8 mouse cellular contexts compared by ENCODE assay signal in the genomic region with DNA sequence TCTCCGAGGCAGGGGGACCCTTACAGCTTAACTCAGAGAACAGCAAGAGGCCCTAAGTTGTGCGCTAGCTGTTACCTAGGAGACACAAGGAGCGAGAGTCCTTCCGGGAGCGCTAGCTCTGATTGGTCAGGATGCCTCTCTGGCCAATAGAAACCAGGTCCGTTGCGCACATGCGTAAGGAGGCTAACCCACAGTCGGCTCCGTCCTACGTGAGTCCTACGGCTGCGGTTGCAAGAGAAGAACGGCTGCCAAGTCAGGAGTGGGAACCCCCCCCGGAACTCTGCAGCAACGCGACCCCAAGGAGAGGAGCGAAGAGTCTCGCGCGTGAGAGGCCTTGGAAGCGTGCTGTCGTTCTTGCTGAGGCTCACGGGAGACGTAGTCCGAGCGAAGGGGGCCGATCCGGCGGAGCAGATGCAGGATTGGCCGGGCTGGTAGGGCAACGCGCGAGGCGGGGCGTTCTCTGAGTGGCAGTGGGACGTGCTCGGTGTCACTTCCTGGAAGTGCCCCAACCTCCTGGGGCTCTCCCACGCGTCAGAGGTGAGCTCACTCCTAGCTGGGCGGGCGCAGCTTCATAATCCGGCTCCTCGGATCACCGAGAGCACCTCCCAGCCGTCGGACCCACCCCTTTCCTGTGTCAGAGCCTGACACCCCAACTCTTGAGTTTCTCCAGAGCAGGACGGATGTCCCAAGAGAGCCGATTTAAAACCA. TPM values are rescaled to one million over a fixed set of nuclear protein-coding genes. Genes with fewer than 3 reads are reported as not detected.
DNase-seq lines count a peak whose midpoint lies in the region; ATAC-seq and TF ChIP-seq lines count a peak whose summit lies in the region.

Zfp446 (plus strand) TSS at position 167 of the 708 bp plus-strand sequence.

- peak within 1 kb of the TSS; percentile 76 for H3K9ac ChIP-seq in embryonic facial prominence, embryonic 13.5 days
- H3K9ac ChIP-seq in limb, embryonic 12.5 days (replicated peaks): peak within 1 kb of the TSS; percentile 63
- H3K9ac ChIP-seq in midbrain, embryonic 15.5 days: peak within 1 kb of the TSS; percentile 59

- H3K27me3 ChIP-seq in embryonic facial prominence, embryonic 13.5 days: no peaks in the 10 kb centered on the region
- H3K27me3 ChIP-seq in kidney, adult 2 months (replicated peaks; ENCODE audit: control insufficient read depth, insufficient read depth, low read length): no peaks in the 10 kb centered on the region
- no peaks in the 10 kb centered on the region for H3K27me3 ChIP-seq in limb, embryonic 12.5 days
- no peaks in the 10 kb centered on the region for H3K27me3 ChIP-seq in midbrain, embryonic 15.5 days (replicated peaks)
- no peaks in the 10 kb centered on the region for H3K27me3 ChIP-seq in spleen, adult 2 months (ENCODE audit: control insufficient read depth, insufficient read depth, low read length)

- peak within 1 kb of the TSS; percentile 78 for H3K4me2 ChIP-seq in embryonic facial prominence, embryonic 13.5 days
- H3K4me2 ChIP-seq in limb, embryonic 12.5 days: peak within 1 kb of the TSS; percentile 72
- H3K4me2 ChIP-seq in midbrain, embryonic 15.5 days: peak within 1 kb of the TSS; percentile 64

- under 1% methylated on average over 49 of the region's 49 CpGs for WGBS in embryonic facial prominence, embryonic 13.5 days
- WGBS in kidney, adult 2 months: under 1% methylated on average over 49 of the region's 49 CpGs
- under 1% methylated on average over 49 of the region's 49 CpGs for WGBS in limb, embryonic 12.5 days
- under 1% methylated on average over 49 of the region's 49 CpGs for WGBS in midbrain, embryonic 15.5 days
- WGBS in spleen, adult 2 months: under 1% methylated on average over 49 of the region's 49 CpGs

- no peak for TF ChIP-seq CTCF in kidney, adult 2 months (conservative IDR thresholded peaks at IDR 0.05; ENCODE audit: insufficient read depth, insufficient read length, low read depth, low read length)
- TF ChIP-seq CTCF in spleen, adult 2 months (IDR thresholded peaks at IDR 0.05; ENCODE audit: extremely low read depth, insufficient read depth, insufficient read length, insufficient replicate concordance): no peak

- peak within 1 kb of the TSS; percentile 94 for H3K27ac ChIP-seq in embryonic facial prominence, embryonic 13.5 days
- H3K27ac ChIP-seq in kidney, adult 2 months (ENCODE audit: insufficient read depth, low read depth, low read length): peak within 1 kb of the TSS; percentile 99
- peak within 1 kb of the TSS; percentile 92 for H3K27ac ChIP-seq in limb, embryonic 12.5 days
- peak within 1 kb of the TSS; percentile 95 for H3K27ac ChIP-seq in midbrain, embryonic 15.5 days
- peak within 1 kb of the TSS; percentile 97 for H3K27ac ChIP-seq in spleen, adult 2 months (ENCODE audit: insufficient read depth, low read length)

- TF ChIP-seq POLR2A in kidney, adult 2 months (IDR thresholded peaks at IDR 0.05; ENCODE audit: low read depth, low read length): peak; percentile 82
- peak; percentile 79 for TF ChIP-seq POLR2A in spleen, adult 2 months (IDR thresholded peaks at IDR 0.05; ENCODE audit: low read depth, low read length)

- DNase-seq in 3134 (ENCODE audit: extremely low read depth, insufficient read length, low spot score): peak; percentile 99
- peak; percentile 99 for DNase-seq in adrenal gland, postnatal 36 days
- DNase-seq in heart, adult 18-20 months: peak; percentile 98 to 100
- peak; percentile 99 for DNase-seq in kidney, adult 2 months
- DNase-seq in spleen, adult 2 months (ENCODE audit: low read depth in 1 of 2, low spot score in 2 of 2): peak; percentile 97 to 98

- H3K36me3 ChIP-seq in embryonic facial prominence, embryonic 13.5 days: peaks cover 16% of the 10 kb centered on the region
- no peaks in the 10 kb centered on the region for H3K36me3 ChIP-seq in kidney, adult 2 months (ENCODE audit: control insufficient read depth, insufficient read depth, low read length)
- H3K36me3 ChIP-seq in limb, embryonic 12.5 days: peaks cover 22% of the 10 kb centered on the region; the same call in 1 of the 2 replicates
- H3K36me3 ChIP-seq in midbrain, embryonic 15.5 days (replicated peaks): no peaks in the 10 kb centered on the region; the same call in 1 of the 2 replicates
- H3K36me3 ChIP-seq in spleen, adult 2 months (ENCODE audit: control insufficient read depth, insufficient read depth, low read length): no peaks in the 10 kb centered on the region

- no peaks in the 10 kb centered on the region for H3K9me3 ChIP-seq in embryonic facial prominence, embryonic 13.5 days
- no peaks in the 10 kb centered on the region for H3K9me3 ChIP-seq in limb, embryonic 12.5 days
- no peaks in the 10 kb centered on the region for H3K9me3 ChIP-seq in midbrain, embryonic 15.5 days

- H3K4me3 ChIP-seq in embryonic facial prominence, embryonic 13.5 days: peak within 1 kb of the TSS; percentile 63
- H3K4me3 ChIP-seq in kidney, adult 2 months (ENCODE audit: insufficient read depth, low read depth, low read length): peak within 1 kb of the TSS; percentile 90
- H3K4me3 ChIP-seq in limb, embryonic 12.5 days (replicated peaks): peak within 1 kb of the TSS; percentile 63
- peak within 1 kb of the TSS; percentile 60 for H3K4me3 ChIP-seq in midbrain, embryonic 15.5 days
- peak within 1 kb of the TSS; percentile 93 for H3K4me3 ChIP-seq in spleen, adult 2 months (ENCODE audit: extremely low read depth, insufficient read depth, insufficient read length)

- peaks cover 14% of the 10 kb centered on the region for H3K4me1 ChIP-seq in embryonic facial prominence, embryonic 13.5 days
- no peaks in the 10 kb centered on the region for H3K4me1 ChIP-seq in kidney, adult 2 months (ENCODE audit: control insufficient read depth, insufficient read depth, low read length)
- H3K4me1 ChIP-seq in limb, embryonic 12.5 days (replicated peaks): peaks cover 20% of the 10 kb centered on the region
- peaks cover 18% of the 10 kb centered on the region for H3K4me1 ChIP-seq in midbrain, embryonic 15.5 days
- peaks cover 5% of the 10 kb centered on the region; the same call in 1 of the 2 replicates for H3K4me1 ChIP-seq in spleen, adult 2 months (ENCODE audit: control insufficient read depth, insufficient read depth, insufficient read length)

- peak; percentile 98 for ATAC-seq in embryonic facial prominence, embryonic 13.5 days (ENCODE audit: insufficient number of reproducible peaks, insufficient read depth, low FRiP score, low TSS enrichment, low read depth)
- peak; percentile 99 for ATAC-seq in limb, embryonic 12.5 days (ENCODE audit: insufficient number of reproducible peaks, insufficient read depth, low FRiP score, low TSS enrichment, low read depth)
- peak; percentile 99 for ATAC-seq in midbrain, embryonic 15.5 days (replicated peaks)

RNA-seq across cellular contexts. Expression of gene Zfp446, which starts in this region (rescaled TPM):
- 1 to 10 TPM; 5.9 to 7.6 TPM for total RNA-seq in adrenal gland, postnatal 36 days (2021)
- 9.4 and 9.8 TPM in 2 replicates for polyA plus RNA-seq in embryonic facial prominence, embryonic 13.5 days (2015; fragmentation: Nextera tagmentation; extraction: Ambion mirVana)
- 1 to 10 TPM; 2.1 to 2.2 TPM for total RNA-seq in heart, adult 18-20 months (2021)
- polyA plus RNA-seq in kidney, adult 2 months (2012; rRNA removed): 5.4 and 6.2 TPM in 2 replicates
- 11.4 and 13.5 TPM in 2 replicates for polyA plus RNA-seq in limb, embryonic 12.5 days (2016; fragmentation: Nextera tagmentation; extraction: Ambion mirVana)
- polyA plus RNA-seq in midbrain, embryonic 15.5 days (2015; fragmentation: Nextera tagmentation; extraction: Ambion mirVana): 14.2 and 16.4 TPM in 2 replicates
- polyA plus RNA-seq in spleen, adult 2 months (2012; rRNA removed): 4.1 and 5.1 TPM in 2 replicates

Comparison
In these comparisons a context has a peak if more than half of its experiments do, and no peak if none do; other contexts are left out.
1. Peak in every context shown above with its lines: DNase-seq, ATAC-seq, H3K4me3 ChIP-seq and H3K27ac ChIP-seq.